Mouse (Mus musculus) monocyte, adult 2 months (primary cell): Measurements from ENCODE around the gene Tuba8.

ENCODE experiments used
- DNase-seq, 2 experiments: peaks; one replicate each; pipeline ENCODE4 v3.0.0; 2022; ENCODE audit warnings: low spot score in 2 of 2, low read depth in 1 of 2

Tuba8 gene

DNA sequence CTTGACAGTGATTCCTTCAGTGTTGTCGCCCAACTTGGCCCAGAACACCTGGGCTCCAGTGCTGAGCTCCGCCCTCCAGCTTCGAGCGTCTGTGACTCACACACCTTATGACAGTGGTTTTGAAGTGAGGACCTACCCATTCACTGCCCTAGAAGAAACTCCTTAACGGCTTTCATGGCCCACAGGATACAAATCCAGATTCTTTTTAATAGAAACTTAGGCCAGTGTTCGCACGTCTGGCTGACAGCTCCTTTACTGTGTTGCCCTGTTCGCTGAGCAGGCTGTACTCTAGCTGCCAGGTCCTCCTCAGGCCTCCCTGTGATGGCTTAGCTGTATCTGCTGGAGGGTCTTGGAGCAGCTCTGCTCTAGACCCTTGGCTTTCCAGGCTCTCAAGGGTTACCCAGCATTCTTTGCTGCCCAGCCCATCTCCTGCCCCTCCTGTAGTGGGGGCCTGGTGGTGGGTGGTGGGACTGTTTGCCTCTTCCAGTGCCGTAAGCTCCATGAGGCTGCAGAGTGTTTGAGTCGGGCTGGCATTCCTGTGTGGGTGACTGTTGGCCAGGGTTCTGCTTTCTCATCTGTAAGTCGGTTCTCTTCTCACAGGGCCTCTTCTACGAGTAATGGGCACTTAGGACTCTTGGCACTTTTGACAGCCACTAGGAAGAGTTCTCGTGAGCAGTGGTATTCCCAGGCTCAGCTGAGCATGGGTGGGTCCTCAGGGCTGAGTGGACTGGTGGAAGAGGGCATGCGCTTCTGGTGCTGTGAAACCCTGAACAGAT, 15.4 kb upstream of the Tuba8 start:
- no peak for DNase-seq

GRCm38 (mm10) chr6:121197807-121198365, 12.6 kb upstream of the Tuba8 start:
- no peak for DNase-seq

GRCm38 (mm10) chr6:121200458-121200857, 10.0 kb upstream of the Tuba8 start:
- DNase-seq = no peak

- no peak for DNase-seq
Measured at GRCm38 (mm10) chr6:121202026-121202425, 8.5 kb upstream of the Tuba8 start.

DNA sequence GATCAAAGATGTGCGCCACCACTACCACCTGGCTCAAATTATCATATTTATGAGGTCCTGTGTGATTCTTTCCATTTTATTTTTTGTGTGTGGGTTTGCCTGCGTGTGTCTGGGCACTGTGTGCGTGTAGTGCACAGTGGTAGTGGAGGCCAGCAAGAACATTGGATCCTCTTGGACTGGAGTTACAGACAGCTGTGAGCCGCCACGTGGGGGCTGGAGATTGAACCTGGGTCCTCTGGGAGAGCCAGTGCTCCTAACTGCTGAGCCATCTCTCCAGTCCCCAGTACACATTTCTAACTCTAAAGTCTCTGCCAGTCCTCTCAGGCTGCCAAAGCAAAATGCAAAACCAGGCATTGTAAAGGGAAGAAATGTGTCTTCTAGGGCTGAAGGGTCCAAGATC, 4.0 kb upstream of the Tuba8 start:
- DNase-seq = no peak

DNA sequence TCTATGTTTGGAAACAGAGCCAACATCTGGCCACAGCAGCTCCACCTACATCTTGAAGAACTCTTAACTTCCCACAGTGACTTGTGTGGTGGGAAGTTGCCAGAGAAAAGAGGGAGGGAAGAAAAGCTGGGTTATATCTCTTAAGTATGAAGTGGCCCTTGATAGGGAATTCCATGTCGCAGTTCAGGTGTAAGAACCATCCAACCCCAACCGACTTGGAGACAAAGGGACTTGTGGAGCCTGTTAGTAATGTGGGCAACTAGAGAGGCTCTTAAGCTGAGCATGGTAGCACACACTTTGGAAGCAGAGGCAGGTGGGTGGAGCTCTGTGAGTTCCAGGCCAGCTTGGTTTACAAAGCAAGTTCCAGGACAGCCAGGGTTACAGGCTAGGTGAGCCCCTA, 912 bp upstream of the Tuba8 start:
- no peak for DNase-seq

- DNase-seq = no peak
Measured at GRCm38 (mm10) chr6:121210926-121211289, 412 bp downstream of the Tuba8 start.

DNA sequence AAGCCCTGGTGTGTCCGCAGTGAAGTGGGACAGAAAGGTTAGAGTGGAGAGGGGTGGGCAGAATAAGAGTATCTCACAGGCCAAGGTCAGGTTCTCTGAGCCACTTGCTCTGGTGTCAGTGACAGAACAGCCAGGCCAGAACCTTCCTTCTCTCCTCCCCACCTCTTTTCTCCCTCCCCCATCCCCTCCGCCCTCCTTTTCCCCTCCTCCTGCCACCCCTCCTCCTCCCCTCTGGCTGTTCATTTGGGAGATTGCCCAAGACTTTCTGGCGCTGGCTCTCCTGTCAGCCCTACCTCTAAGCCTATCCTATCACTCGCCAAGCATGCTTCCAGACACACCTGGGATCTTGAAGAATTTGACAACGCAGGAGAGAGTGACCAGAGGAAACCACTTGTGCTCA, 1.2 kb downstream of the Tuba8 start:
- DNase-seq = no peak

DNA sequence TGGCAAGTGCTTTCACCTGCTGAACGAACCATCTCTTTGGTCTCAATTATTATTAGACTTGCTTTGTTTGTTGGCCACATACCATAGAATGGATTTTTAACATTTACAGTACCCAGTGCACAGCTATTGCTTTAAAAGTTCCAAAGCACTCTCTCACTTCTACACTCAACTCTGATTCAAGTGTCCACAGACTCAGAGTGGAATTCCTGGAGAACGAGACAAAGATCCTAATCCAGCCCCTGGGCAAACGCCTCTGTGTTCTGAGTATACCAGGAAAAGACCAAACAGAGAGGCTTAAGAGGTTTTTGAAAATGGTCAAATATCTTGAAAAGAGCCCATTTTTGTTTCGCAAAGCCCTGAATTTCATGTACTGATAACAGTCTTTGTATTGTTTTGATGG, 2.5 kb downstream of the Tuba8 start:
- DNase-seq = no peak

GRCm38 (mm10) chr6:121214221-121214620, 3.7 kb downstream of the Tuba8 start:
- no peak for DNase-seq

DNA sequence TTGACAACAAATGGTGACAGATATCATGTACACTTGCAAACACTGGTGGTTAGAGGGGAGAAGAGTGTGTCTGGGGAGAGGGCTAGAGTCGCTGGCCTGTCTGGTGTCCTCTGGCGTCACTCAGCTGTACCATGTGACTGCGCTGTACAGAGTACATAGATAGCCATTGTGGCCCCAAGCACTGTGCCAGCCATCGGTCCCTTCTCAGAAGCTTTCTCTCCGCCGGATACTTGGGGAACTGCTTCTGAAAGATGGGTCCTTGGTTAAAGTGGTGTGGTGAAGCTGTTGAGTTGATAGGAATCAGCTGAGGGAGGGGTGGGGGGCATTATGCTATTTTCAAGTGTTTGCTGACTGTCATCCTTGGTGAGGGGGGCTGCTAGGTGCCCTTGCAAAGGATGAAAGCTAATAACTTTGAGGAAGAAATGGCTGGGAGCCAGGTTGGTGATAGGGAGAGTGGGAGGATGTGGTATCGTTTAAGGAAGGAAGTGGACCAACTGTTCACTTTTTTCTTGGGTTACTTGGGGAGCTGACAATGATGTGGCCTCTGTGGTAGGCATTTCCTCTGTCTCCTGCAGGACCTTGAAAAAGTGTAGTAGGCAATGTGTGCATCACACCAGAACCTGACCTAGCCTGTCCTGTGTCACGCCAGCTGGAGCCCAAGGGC, 4.3 kb downstream of the Tuba8 start:
- no peak for DNase-seq

GRCm38 (mm10) chr6:121215336-121215735, 4.8 kb downstream of the Tuba8 start:
- no peak for DNase-seq

- DNase-seq = no peak
Measured at GRCm38 (mm10) chr6:121215896-121216295, 5.4 kb downstream of the Tuba8 start.

GRCm38 (mm10) chr6:121216589-121217255, 6.2 kb downstream of the Tuba8 start:
- DNase-seq = no peak

DNA sequence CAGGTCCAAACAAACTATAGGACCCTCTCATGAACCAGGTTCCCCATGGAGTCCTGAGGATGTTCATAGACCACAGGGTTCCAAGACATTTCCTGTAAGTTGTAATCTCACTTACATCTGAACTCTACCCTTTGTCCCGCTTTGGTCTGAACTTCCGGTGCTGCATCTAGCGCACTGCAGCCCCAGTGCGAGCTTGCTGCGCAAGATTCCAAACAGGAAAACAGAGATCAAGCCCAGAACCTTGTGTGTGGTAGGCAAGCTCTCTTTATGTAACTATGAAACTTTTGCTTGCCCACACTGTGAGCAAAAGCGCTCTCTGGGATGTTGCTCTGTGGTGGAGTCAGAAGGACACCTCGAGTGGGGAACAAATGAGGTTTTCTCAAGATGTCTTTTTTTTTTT, 7.5 kb downstream of the Tuba8 start:
- DNase-seq = no peak

GRCm38 (mm10) chr6:121219406-121219805, 8.9 kb downstream of the Tuba8 start:
- DNase-seq = no peak

DNA sequence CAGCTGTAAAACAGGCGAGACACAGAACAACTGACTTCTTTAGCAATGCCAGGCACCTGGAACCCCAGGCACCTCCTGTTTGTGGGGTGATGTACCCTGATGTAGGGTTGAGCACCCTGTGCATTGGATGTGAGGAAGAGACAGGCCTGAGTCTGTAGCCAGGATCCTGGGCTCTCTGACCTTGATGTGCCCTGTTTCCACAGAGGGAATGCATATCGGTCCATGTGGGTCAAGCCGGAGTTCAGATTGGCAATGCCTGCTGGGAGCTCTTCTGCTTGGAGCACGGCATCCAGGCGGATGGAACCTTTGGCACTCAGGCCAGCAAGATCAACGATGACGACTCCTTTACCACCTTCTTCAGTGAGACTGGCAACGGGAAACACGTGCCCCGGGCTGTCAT, 9.7 kb downstream of the Tuba8 start:
- no peak for DNase-seq

DNA sequence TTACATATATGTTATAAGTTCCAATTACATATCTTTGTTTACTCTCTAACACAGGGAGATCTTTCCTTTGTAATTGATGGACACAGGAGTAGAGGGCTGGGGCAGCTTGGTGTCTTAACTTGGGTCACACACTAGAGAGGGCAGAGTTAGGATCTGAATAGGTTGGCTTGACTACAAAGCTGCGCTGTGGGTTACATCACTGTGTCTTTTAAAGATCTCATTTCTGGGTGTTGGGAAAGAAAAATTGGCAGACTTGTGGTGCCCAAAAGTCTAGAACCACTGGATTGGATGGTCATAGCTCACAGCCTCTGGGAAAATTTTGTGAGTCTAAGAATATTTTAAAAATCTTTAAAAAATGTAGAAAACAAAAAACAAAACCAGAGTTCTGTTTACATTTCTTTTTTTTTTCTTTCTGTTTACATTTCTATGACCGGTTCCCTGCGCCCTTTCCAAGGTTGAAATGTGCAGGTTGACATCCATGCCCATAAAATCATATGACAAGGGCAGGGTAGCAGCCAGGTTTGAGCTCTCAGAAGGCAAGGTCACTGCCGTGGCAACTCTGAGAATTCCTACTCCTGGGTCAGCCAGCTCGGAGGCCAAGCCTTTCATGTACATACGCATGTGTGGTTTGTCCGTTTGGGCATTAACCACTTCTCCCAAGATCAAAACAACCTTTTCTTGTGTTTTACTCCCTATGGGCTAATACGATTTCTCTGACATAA, 11.5 kb downstream of the Tuba8 start:
- no peak for DNase-seq

- DNase-seq = no peak
Measured at GRCm38 (mm10) chr6:121223001-121223400, 12.5 kb downstream of the Tuba8 start.

DNA sequence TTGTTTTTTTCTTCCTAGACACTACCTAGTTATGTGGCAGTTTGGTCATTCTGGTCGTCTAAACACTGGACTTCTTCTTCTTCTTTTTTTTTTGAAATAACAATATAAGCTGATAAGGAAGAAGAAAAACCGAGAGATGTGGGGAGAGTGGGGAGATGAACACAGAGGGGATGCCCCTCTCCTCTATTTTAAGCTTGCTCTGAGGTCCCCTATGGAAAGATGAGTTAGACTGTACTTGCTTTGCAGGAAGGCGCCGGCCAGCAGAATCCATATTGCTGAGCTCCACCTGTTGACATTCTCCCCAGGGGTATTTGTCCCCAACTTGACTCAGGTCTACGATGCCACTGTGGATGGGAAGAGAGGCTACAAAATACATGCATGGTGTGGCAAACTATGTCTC, 13.6 kb downstream of the Tuba8 start:
- DNase-seq = no peak

- no peak for DNase-seq
Measured at GRCm38 (mm10) chr6:121224993-121225392, 14.5 kb downstream of the Tuba8 start.
